Mouse (Mus musculus): ENCODE data around the gene Prkag1.
A peak's percentile ranks its signal among the peaks of the same experiment; 100 is the strongest.

Prkag1 gene

GRCm38 (mm10) chr15:98791771-98792170, 39.5 kb downstream of the Prkag1 start:
- DNase-seq: no peak

DNA sequence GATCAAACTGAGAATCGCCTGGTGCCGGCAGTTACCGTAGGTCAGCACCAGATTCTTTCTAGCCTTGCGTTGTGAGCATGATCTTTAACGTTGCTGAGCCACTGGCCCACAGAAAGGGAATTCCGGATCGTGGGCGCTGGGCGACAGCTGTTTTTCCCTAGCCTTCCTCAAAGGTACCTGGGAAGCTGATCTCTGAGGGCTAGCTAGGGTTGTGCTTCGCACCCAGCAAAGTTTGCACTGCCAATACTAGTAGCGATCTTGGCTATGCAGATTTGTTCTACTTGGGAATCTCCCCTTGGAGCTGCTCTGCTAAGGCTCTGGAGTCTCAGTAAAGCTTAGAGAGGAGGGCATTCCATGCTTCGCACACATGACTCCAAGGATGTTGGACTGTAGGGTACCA, 40.1 kb downstream of the Prkag1 start:
- DNase-seq: no peak

GRCm38 (mm10) chr15:98790761-98791160, 40.6 kb downstream of the Prkag1 start:
- no peak for DNase-seq

GRCm38 (mm10) chr15:98789661-98790535, 41.4 kb downstream of the Prkag1 start, which contains the start of gene Wnt1:
TSS of gene Wnt1 (plus strand) at chr15:98789857.
- DNase-seq: peak; percentile 66 to 69

- DNase-seq: no peak
Measured at GRCm38 (mm10) chr15:98788972-98789660, 42.2 kb downstream of the Prkag1 start.

GRCm38 (mm10) chr15:98787930-98788329, 43.4 kb downstream of the Prkag1 start:
- no peak for DNase-seq

DNA sequence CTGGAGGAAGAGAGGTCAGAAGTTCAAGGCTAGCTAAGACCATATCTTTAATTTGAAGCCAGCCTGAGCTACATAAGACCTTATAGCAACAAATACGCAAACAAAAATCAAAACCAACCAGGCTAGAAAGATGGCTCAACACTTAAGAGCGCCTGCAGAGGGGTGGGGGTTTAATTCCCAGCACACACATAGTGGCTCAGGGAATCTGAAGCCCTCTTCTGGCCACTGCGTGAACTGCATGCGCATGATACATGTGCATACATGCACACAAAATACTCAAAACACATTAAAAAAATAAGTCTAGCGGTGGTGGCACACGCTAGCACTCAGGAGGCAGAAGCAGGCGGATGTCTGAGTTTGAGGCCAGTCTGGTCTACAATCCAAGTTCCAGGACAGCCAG, 45.6 kb downstream of the Prkag1 start:
- DNase-seq: no peak

GRCm38 (mm10) chr15:98781166-98781565, 50.2 kb downstream of the Prkag1 start:
- no peak for DNase-seq

- DNase-seq: peak in 1 of 2 experiments; percentile 40
Measured at GRCm38 (mm10) chr15:98780573-98780972, 50.7 kb downstream of the Prkag1 start.

DNA sequence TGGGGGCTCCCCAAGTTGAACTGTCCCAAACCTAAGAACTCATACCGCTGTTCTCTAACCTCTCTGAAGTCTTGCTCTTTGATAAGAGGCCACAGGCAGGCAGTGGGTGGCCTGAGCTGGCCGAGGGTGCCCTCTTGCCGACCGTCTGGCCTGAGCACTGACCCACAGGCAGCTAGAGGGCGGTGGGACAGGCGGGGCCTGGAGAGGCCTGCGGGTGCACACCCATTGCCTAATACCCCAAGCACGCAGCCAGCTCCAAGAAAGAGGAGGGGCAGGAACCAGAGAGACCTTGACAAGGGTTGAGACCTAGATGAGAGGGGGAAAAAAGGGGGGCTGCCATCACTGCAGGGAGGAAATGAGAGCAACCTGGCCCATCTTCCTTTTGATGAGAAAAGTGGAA, 51.2 kb downstream of the Prkag1 start:
- no peak for DNase-seq

GRCm38 (mm10) chr15:98778806-98779205, 52.5 kb downstream of the Prkag1 start:
- no peak for DNase-seq

- DNase-seq: no peak
Measured at GRCm38 (mm10) chr15:98778191-98778770, 53.0 kb downstream of the Prkag1 start.

- DNase-seq: peak in 1 of 2 experiments; percentile 28
Measured at GRCm38 (mm10) chr15:98777762-98778161, 53.6 kb downstream of the Prkag1 start, which contains the start of gene Wnt10b. TSS of gene Wnt10b (minus strand) at chr15:98778150.

DNA sequence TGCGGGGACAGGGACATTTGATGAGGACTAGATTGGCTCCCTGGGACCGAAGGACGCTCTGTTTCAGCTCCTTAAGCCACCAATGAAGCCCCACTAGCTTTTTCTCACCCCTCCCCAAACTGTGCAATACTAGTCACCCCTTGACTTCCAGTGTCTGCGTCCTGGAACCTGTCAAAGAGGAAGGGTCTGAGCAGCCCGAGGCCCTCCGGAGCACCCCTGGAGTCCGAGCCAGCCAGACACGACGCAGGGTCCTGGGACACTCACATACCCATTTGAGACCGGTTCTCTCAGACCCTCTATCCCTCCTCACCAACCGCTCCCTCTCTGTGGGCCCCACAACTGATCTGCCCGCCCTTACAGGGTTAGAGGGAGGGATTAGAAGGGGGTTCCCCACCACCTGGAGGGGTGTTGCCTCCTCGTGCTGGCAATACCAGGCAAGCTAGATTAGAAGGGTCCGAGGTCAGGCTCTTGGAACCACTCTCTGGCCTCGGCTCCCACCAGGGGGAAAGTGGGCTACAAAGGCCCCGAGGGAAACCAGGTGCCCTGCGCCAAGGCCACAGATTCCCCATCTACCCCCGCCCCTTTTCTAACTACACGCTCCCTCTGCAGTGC, 54.2 kb downstream of the Prkag1 start:
- DNase-seq: no peak

DNA sequence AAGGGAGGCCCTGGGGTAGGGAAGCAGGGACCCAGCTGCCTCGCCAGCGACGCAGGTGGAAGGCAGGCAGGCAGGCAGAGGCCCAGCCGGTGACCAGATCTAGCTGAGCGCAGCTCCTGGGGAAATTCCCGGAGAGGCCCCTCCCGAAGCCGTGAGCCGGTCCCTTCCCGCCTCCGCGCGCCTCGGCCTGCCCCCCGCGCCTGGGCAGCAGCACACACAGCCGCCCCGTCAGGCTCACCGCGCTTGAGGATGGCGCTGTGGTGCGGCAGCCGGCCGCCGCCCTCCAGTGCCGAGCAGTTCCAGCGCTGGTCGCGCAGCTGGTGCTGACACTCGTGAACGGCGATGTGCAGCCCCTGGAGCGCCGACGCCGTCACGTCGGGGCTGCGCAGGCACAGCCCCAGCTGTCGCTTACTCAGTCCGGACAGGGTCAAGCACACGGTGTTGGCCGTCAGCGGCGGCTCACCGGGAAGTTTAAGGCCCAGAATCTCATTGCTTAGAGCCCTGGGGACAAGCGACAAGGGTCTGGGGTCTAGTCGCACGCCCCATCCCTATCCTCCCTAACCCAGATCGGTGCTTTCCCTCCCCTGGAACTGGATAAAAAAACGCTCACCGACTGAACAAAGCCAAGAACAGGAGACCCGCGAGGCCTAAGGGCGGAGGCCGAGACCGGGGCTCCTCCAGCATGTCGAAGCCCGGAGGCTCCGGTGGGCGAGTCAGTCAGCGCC, 54.9 kb downstream of the Prkag1 start:
- DNase-seq: peak; percentile 44 to 58

DNA sequence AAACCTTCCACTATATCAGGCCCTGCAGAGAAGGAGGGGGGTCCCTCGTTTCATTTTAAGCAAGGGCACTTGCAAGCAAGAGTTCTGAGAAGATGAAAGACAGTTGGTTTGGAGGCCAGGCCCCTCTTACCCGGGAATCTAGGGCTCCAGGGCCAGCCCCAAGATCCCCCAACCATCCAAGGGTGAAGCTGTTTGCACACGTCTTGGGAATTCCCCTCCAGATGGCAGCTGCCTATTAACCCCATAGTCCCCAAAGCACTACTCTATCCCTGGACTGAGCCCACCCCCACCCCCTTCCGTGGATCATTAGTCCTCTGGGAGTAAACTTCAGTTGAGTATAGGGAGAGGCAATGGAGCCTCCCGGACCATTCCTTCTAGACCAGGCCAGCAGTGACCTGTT, 55.8 kb downstream of the Prkag1 start:
- no peak for DNase-seq

GRCm38 (mm10) chr15:98774096-98774495, 57.2 kb downstream of the Prkag1 start:
- no peak for DNase-seq

GRCm38 (mm10) chr15:98772511-98773211, 58.7 kb downstream of the Prkag1 start:
- peak in 1 of 2 experiments; percentile 34 for DNase-seq

DNA sequence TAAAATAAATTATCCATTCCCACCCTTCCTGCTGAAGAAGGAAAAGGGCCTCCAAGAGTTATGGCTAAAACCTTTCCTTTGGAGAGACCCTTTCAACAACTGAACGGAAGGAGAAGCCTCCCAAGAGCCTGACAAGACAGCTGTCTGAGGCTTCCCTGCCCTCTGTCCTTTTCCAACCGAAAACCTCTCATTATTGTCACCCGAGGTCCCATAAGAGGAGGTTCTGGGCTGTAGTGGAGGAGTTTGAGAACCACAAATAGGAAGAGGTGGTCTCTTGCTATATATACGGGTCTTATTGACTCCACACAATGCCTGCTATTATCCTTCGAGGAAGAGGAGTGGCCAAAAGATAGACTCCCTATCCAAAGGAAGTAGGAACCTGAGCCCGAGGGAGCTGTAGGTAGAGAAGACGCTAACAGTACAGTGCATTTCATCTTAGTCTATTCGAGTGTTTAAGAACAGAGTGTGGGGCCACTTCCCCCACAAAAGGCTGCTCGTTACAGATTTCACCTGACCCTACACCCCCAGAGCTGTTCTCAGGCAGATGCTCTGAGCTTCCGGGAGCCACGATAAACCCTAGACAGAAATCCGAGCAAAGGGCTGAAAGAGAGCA, 59.4 kb downstream of the Prkag1 start:
- DNase-seq: no peak

DNA sequence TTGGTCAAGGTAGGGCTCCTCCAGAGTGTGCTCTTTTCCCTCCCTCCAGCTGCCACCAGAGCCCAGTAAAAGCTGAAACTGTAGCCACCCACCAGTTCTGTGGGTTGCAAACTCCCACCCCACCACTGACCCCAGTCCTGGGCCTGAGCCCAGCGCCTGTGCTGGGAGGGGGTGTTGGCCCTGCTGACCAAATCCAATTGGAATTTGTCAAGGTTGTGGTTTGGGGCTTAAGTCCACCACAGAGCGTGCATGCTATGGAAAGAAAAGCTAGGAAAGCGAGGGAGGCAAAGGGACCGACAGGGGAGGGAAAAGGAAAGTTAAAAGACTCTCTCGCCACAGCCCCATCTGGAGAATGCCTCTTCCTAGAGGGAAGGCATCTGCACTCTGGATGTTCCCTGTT, 63.1 kb downstream of the Prkag1 start:
- DNase-seq: no peak

GRCm38 (mm10) chr15:98765929-98766328, 65.4 kb downstream of the Prkag1 start:
- DNase-seq: no peak
